Mouse (Mus musculus) neural tube, embryonic 13.5 days (tissue): ENCODE results near the gene Cdk14. TPM values are rescaled to one million over a fixed set of nuclear protein-coding genes. Genes with fewer than 3 reads are reported as not detected.
A peak's percentile ranks its signal among the peaks of the same experiment; 100 is the strongest.

Experiments used
- ATAC-seq: fragments of 200-750 bp; cut with Nextera tagmentation; 2 replicates; pipeline ENCODE4 v1.8.0; 2017; ENCODE audit warnings: low read depth, mild to moderate bottlenecking, moderate TSS enrichment, moderate library complexity
- H3K27ac ChIP-seq: fragments of 300-500 bp; sonication (generic); replicated peaks from 2 replicates; pipeline ENCODE4 v1.5.1; 2015; ENCODE audit warnings: moderate library complexity, mild to moderate bottlenecking, inconsistent platforms
- H3K27me3 ChIP-seq: fragments of 300-500 bp; sonication (generic); 2 replicates; pipeline ENCODE4 v1.6.1; 2015; ENCODE audit warnings: mild to moderate bottlenecking, inconsistent platforms
- H3K36me3 ChIP-seq: fragments of 300-500 bp; sonication (generic); 2 replicates; pipeline ENCODE4 v1.6.1; 2015; ENCODE audit warnings: mild to moderate bottlenecking, inconsistent platforms
- H3K4me1 ChIP-seq: fragments of 300-500 bp; sonication (generic); replicated peaks from 2 replicates; pipeline ENCODE4 v1.6.1; 2015; ENCODE audit warnings: inconsistent platforms
- H3K4me2 ChIP-seq: fragments of 300-500 bp; sonication (generic); 2 replicates; pipeline ENCODE4 v1.6.1; 2015; ENCODE audit warnings: inconsistent platforms, mild to moderate bottlenecking, moderate library complexity
- H3K4me3 ChIP-seq: fragments of 300-500 bp; sonication (generic); 2 replicates; pipeline ENCODE4 v1.5.1; 2015; ENCODE audit warnings: mild to moderate bottlenecking, inconsistent platforms
- H3K9ac ChIP-seq: fragments of 300-500 bp; sonication (generic); 2 replicates; pipeline ENCODE4 v1.6.1; 2015; ENCODE audit warnings: moderate library complexity, mild to moderate bottlenecking, inconsistent platforms
- H3K9me3 ChIP-seq: fragments of 300-500 bp; sonication (generic); 2 replicates; pipeline ENCODE4 v1.6.1; 2016; ENCODE audit warnings: inconsistent platforms
- WGBS: fragments of 180-500 bp; shearing (Covaris S2); methylation state at CpG from one replicate; pipeline ENCODE4 v1.1.7; 2015; 5-methylcytosine and 5-hydroxymethylcytosine counted together
- polyA plus RNA-seq: library from polyadenylated mRNA; unstranded; fragments of >200 nt; fragmentation: Nextera tagmentation; extraction: Ambion mirVana; gene quantifications from 2 replicates; pipeline ENCODE4 v1.2.1, GENCODE M21; 2015

The Cdk14 gene
- polyA plus RNA-seq, 1 experiment from 2014 or later: 27.0 TPM

DNA sequence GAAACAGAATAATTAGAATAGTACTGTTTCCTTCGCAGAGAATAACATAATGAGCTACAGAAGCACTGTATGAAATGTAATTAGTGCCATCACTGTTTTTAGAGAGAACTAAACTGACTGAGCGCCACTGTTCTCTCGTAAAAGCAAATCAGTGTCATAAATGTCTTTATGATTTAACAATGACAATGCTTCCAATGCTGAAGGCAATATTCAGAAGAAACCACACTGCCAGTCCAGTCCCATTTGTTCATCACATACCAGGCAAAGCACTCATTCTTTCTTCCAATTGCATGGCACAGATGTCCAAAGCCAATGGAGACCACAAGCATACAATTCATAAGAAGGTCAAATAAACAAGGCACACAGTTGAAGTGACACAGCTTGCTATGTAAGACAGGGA lies 355.4 kb downstream of the Cdk14 start:
- no peak for ATAC-seq

DNA sequence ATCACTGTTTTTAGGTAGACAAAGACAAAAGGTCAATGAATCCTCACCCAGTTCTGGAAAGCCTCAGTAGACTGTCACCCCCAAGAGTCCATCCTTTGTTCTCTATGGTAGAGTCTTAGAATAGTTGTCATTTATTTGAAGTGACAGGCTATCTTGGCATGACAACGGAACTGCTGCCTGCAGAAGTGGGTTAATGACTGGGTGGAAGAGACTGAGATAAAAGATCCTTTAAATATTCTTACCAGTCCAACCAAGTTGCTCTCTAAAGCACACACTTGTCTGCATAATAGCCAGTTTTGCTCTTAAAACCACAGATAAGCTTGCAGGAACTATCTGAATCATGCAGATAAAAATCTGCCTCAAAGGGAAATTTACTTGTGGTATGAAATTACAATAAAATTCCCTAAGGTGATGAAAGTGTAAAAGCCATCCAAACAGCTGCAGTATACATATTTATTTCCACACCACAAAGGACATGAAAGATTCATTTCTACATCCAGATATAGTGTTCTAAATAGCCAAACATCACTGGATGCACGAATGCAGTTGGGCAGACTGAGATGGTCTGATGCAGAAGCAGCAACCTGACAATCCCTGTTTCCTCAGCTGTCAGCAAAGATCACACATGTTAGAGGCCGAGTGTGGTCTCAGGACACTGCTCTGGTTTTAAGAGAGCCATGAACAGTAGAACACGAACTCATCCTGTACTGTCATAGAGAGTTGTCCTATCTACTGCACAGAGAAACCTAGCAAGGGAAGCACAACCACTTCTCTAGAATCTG lies 363.8 kb downstream of the Cdk14 start:
- Histone ChIP-seq H3K4me1 (peaks cover 18% of the 10 kb centered on the region), H3K9ac (no peak overlapping the region), H3K9me3 (no peaks in the 10 kb centered on the region), H3K4me3 (no peak overlapping the region), H3K36me3 (no peaks in the 10 kb centered on the region), H3K27me3 (no peaks in the 10 kb centered on the region), H3K27ac (peak overlapping the region; percentile 38; the same call in 1 of the 2 replicates), H3K4me2 (no peak overlapping the region)
- no peak for ATAC-seq
- WGBS: 66% methylated on average over 4 of the region's 4 CpGs

More for the DNA sequence above, 355.4 kb downstream of the Cdk14 start:
- no peak overlapping the region for H3K27ac ChIP-seq
- H3K4me1 ChIP-seq: no peaks in the 10 kb centered on the region
- no peak overlapping the region for H3K4me3 ChIP-seq
- WGBS: 52% methylated on average over 3 of the region's 3 CpGs
- H3K9ac ChIP-seq: no peak overlapping the region
- no peaks in the 10 kb centered on the region for H3K27me3 ChIP-seq
- no peak overlapping the region for H3K4me2 ChIP-seq
- H3K9me3 ChIP-seq: no peaks in the 10 kb centered on the region
- no peaks in the 10 kb centered on the region for H3K36me3 ChIP-seq

DNA sequence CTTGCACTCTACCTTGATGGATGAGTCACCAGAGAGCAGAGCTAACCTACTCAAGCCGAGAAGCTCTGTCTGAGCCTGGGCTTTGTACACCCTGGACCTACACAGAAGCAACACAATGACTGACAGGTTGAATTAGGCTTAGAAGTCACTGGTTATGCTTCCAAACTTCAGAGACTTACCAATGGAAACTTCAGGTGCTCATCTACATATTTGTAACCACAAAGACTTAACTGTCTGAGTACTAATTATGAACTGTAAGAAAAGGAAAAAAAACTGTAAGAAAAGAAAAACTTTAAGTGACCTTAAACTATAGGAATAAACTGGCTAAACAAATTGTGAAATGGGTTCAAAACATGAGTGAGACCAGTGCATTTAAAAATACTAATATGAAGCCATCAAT lies 364.6 kb downstream of the Cdk14 start:
- no peak overlapping the region for H3K4me2 ChIP-seq
- WGBS: 50% methylated on average over 1 of the region's 1 CpGs
- H3K9me3 ChIP-seq: no peaks in the 10 kb centered on the region
- no peak for ATAC-seq
- H3K27ac ChIP-seq: 0 out of 2 replicates have a peak overlapping the region, but pooled peaks have one; percentile 38
- no peak overlapping the region for H3K9ac ChIP-seq
- H3K4me1 ChIP-seq: peaks cover 18% of the 10 kb centered on the region
- no peaks in the 10 kb centered on the region for H3K36me3 ChIP-seq
- no peak overlapping the region for H3K4me3 ChIP-seq
- H3K27me3 ChIP-seq: no peaks in the 10 kb centered on the region

DNA sequence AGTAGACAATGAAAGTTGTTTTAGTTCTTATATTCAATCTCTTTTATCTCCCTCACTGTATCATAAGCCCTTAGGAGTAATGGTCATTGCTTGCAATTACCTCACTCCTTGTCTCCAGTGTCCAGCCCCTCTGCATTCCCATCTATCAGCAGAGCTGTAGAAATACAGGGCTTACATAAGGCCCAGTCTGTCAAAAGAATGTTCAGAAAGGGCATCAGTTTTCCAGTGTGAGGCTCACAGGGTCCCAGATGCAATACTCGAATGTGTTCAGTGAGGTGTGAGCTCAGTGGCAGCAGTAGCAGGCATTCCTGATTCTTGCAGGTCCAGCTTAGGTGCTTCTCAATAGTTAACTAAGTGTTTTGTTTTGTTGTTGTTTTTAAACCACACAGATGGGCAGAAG lies 365.8 kb downstream of the Cdk14 start:
- ATAC-seq: no peak
- Histone ChIP-seq H3K36me3 (no peaks in the 10 kb centered on the region), H3K27me3 (no peaks in the 10 kb centered on the region)

DNA sequence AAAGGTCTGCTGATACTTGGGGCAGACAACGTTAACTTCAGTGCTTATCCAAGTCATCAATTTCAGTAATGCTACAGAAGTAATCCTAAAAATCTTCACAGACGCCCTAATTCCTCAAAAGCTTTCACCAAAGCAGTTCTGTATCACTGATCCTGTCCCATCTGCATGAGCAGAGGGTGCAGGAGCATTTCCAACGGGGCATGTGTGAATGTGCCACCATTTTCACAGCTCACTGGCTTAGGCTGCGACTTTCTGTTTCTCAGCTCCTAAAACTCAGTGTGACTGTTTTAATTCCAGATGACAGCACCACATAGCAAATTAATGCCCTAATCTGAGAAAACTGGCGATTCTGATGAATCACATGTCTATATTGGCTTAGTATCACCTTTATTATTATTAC lies 375.8 kb downstream of the Cdk14 start:
- no peaks in the 10 kb centered on the region for H3K36me3 ChIP-seq
- H3K4me2 ChIP-seq: no peak overlapping the region
- 81% methylated on average over 5 of the region's 5 CpGs for WGBS
- H3K27me3 ChIP-seq: no peaks in the 10 kb centered on the region
- H3K4me1 ChIP-seq: peaks cover 10% of the 10 kb centered on the region; the same call in 1 of the 2 replicates
- no peaks in the 10 kb centered on the region for H3K9me3 ChIP-seq
- no peak overlapping the region for H3K4me3 ChIP-seq
- no peak overlapping the region for H3K27ac ChIP-seq
- no peak overlapping the region for H3K9ac ChIP-seq
- no peak for ATAC-seq

More for the DNA sequence above, 365.8 kb downstream of the Cdk14 start:
- no peak overlapping the region for H3K27ac ChIP-seq
- H3K4me1 ChIP-seq: peaks cover 18% of the 10 kb centered on the region
- H3K9ac ChIP-seq: no peak overlapping the region
- H3K9me3 ChIP-seq: no peaks in the 10 kb centered on the region
- WGBS: 40% methylated on average over 1 of the region's 1 CpGs
- H3K4me3 ChIP-seq: no peak overlapping the region
- no peak overlapping the region for H3K4me2 ChIP-seq

DNA sequence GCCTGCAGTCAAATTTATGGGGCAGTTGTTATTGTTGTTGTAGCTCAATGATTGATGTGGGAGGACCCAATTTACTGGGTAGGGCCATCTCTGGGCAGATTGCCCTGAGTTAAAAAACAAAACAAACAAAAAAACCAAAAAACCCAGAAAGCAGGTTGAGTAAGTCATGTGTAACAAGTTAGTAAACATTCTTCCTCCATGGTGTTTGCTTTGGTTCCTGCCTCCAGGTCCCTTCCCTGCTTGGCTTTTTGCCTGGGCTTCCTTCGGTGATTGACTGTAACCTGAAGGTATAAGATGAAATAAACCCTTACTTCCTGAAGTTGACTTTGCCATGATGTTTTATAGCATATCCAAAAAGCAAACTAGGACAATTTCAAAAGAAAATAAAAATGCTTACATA lies 377.4 kb downstream of the Cdk14 start:
- WGBS: 88% methylated on average over 1 of the region's 1 CpGs
- Histone ChIP-seq H3K9ac (no peak overlapping the region), H3K27me3 (no peaks in the 10 kb centered on the region), H3K9me3 (no peaks in the 10 kb centered on the region), H3K4me2 (no peak overlapping the region), H3K4me3 (no peak overlapping the region), H3K27ac (no peak overlapping the region), H3K36me3 (no peaks in the 10 kb centered on the region), H3K4me1 (peaks cover 10% of the 10 kb centered on the region; the same call in 1 of the 2 replicates)
- no peak for ATAC-seq

DNA sequence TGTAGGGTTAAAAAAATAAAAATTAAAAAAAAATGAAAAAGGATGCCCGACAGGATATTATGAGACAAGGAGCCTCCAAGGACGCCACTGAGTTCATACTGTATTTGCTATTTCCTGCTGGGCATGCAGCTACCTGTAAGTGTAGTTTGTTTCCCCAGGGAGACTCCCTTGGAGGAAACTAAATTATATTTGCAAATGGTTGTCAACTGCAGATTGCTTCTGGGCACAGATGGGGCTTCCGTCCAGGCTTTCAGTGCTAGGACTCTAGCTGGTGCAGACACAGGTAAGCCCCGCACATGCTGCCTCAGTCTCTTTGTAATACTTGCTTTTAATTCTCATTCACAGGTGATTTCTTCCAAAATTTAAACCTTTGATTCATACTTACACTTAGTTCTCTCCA lies 378.6 kb downstream of the Cdk14 start:
- Histone ChIP-seq H3K4me1 (peaks cover 10% of the 10 kb centered on the region; the same call in 1 of the 2 replicates), H3K27me3 (no peaks in the 10 kb centered on the region), H3K4me3 (no peak overlapping the region), H3K4me2 (no peak overlapping the region), H3K9me3 (no peaks in the 10 kb centered on the region), H3K27ac (no peak overlapping the region), H3K36me3 (no peaks in the 10 kb centered on the region), H3K9ac (no peak overlapping the region)
- no peak; the same call in 1 of the 2 replicates for ATAC-seq
- 55% methylated on average over 4 of the region's 4 CpGs for WGBS

DNA sequence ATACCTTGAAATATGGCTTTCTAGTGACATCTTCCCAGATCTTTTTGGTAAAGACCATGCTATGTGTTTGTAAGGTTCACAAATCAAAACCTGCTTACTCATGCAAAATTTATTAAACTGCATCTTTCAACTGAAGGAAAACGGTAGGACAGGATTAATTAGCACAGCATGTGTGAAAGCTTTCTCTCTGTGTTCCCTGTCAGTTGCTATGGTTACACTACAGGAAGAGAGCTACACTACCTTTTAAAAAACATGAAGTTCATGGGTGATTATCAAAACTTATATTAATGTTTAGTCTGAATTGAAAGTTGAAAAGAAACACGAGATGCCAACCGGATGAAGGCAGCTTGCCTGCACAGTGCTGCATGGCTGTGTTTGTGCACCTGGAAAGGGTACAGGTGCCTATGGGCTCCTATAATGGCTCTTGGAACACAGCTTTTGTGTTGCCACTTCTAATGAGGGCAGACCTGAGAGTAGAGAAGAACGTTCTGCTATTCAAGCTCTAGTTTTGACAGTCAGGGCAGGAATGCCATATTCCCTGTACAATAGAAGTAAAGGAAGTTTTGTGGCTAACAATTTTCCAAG lies 380.3 kb downstream of the Cdk14 start:
- H3K9me3 ChIP-seq: no peaks in the 10 kb centered on the region
- H3K27me3 ChIP-seq: no peaks in the 10 kb centered on the region
- no peak overlapping the region for H3K4me3 ChIP-seq
- H3K36me3 ChIP-seq: no peaks in the 10 kb centered on the region
- peaks cover 14% of the 10 kb centered on the region; the same call in 1 of the 2 replicates for H3K4me1 ChIP-seq
- no peak for ATAC-seq
- H3K4me2 ChIP-seq: no peak overlapping the region
- WGBS: 51% methylated on average over 4 of the region's 4 CpGs
- H3K27ac ChIP-seq: no peak overlapping the region
- no peak overlapping the region for H3K9ac ChIP-seq

DNA sequence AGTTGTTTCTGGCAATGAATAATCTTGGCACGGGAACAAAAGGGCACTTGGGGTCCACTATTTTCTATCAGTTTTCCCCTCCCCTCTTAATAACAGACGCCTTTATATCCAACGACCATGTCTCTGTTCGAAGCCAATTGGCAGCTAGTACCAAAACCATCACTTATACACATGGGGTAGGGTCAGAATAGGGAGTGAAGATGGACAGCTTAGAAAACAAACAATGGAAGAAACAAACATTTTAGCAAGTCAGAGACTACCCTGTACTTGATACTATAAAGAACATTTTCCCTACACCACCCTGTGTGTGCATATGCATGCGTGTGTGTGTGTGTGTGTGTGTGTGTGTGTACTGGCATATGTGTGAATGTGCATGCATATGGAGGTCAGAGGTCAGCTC lies 386.7 kb downstream of the Cdk14 start:
- Histone ChIP-seq H3K9ac (no peak overlapping the region), H3K27me3 (no peaks in the 10 kb centered on the region), H3K36me3 (no peaks in the 10 kb centered on the region), H3K27ac (peak overlapping the region; percentile 70; the same call in 1 of the 2 replicates), H3K4me3 (no peak overlapping the region), H3K9me3 (no peaks in the 10 kb centered on the region), H3K4me1 (peaks cover 24% of the 10 kb centered on the region), H3K4me2 (no peak overlapping the region)
- ATAC-seq: peak; percentile 38; the same call in 1 of the 2 replicates
- whole genome bisulfite sequencing: 41% methylated on average over 5 of the region's 5 CpGs

DNA sequence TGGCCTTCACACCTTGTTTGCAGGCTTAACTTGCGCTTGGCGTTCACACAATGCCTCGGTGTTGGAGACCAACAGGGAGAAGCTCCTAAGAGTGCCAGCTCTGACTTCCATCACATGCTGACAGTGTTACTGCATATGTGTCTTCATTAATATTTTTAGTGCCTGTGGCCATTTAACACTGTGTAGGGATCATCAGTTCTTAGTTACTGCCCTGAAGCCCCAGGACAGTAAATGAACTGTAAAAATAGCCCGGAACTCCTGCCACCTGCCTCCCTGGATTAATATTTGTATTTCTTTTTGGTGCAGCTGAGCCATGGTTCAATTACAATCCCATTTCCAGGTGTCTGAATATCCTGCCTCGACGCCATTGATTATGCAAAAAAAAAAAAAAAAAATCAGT lies 387.3 kb downstream of the Cdk14 start:
- Histone ChIP-seq H3K4me3 (no peak overlapping the region), H3K27me3 (no peaks in the 10 kb centered on the region), H3K9ac (no peak overlapping the region), H3K27ac (peak overlapping the region; percentile 70), H3K36me3 (no peaks in the 10 kb centered on the region), H3K4me1 (peaks cover 24% of the 10 kb centered on the region), H3K9me3 (no peaks in the 10 kb centered on the region), H3K4me2 (no peak overlapping the region)
- peak; percentile 68 for ATAC-seq
- WGBS: 35% methylated on average over 6 of the region's 6 CpGs

DNA sequence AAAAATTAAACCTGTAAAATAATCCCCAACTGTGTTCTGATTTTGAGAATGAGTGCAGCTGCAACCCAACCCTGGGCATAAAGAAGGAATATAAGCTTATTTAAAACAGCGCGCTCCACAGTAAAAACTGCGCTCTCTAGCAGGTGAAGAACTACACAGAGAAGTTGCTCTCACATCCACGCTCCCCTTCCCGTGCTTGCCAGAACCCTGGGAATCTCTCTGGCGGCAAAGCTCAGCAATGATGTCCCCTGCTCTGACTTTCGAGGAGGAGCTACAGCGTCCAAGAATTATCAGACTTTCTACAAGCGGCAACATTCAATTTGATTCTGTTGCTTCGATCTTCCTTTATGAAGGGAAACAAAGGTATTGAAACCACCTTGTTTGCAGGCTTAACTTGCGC lies 387.7 kb downstream of the Cdk14 start:
- WGBS: 84% methylated on average over 11 of the region's 11 CpGs
- Histone ChIP-seq H3K9ac (no peak overlapping the region), H3K9me3 (no peaks in the 10 kb centered on the region), H3K36me3 (no peaks in the 10 kb centered on the region), H3K4me2 (no peak overlapping the region), H3K27me3 (no peaks in the 10 kb centered on the region), H3K4me3 (no peak overlapping the region), H3K27ac (peak overlapping the region; percentile 70), H3K4me1 (peaks cover 24% of the 10 kb centered on the region)
- no peak for ATAC-seq

DNA sequence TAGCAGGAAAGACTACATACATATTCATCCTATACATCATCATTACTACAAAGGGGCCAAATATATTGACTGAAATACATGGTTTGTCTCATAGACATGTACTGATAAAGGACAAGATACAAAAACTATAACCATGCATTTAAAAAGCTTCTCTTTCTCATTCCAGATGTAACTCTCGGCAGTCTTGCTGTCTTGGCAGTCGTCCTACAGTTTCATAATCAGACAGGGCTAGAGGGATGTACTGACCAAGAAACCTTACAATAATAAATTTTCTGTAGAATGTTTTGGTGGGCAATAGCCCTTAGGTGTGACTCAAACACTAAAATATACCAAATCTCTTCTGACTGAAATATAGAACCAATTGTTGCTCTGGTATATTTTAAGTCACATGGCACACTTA lies 389.7 kb downstream of the Cdk14 start:
- no peak overlapping the region for H3K4me2 ChIP-seq
- H3K9ac ChIP-seq: no peak overlapping the region
- WGBS: 90% methylated on average over 2 of the region's 2 CpGs
- H3K4me1 ChIP-seq: peaks cover 20% of the 10 kb centered on the region
- no peaks in the 10 kb centered on the region for H3K27me3 ChIP-seq
- no peaks in the 10 kb centered on the region for H3K9me3 ChIP-seq
- H3K36me3 ChIP-seq: no peaks in the 10 kb centered on the region
- H3K4me3 ChIP-seq: no peak overlapping the region
- no peak overlapping the region for H3K27ac ChIP-seq
- ATAC-seq: no peak
